Mouse (Mus musculus) CD4-positive naive resting alpha-beta T cell, adult 76 days (primary cell): ENCODE measurements around the gene Nfatc2ip. TPM values are rescaled to one million over a fixed set of nuclear protein-coding genes. Genes with fewer than 3 reads are reported as not detected.

ENCODE experiments used
- total RNA-seq: library from RNA; stranded (reverse); gene quantifications from one replicate; pipeline ENCODE4 v1.2.4, GENCODE M21; 2023

Gene Nfatc2ip
- 17.0 TPM for total RNA-seq

GRCm38 (mm10) chr7:126396298-126397119, at the start of gene Nfatc2ip:
Gene Nfatc2ip (minus strand): TSS chr7:126396737.

GRCm38 (mm10) chr7:126428631-126429502, 32.3 kb upstream of the Nfatc2ip start, which contains the start of gene Rabep2:
Gene Rabep2 (plus strand): TSS chr7:126428759.

GRCm38 (mm10) chr7:126414725-126415124, 18.2 kb upstream of the Nfatc2ip start, which contains the start of gene Cd19:
Gene Cd19 (minus strand): TSS chr7:126414889.

GRCm38 (mm10) chr7:126377278-126378158, 19.0 kb downstream of the Nfatc2ip start, which contains the start of gene Spns1:
Gene Spns1 (minus strand): TSS chr7:126377450.

GRCm38 (mm10) chr7:126369393-126369792, 27.1 kb downstream of the Nfatc2ip start, which contains the start of gene Lat:
Gene Lat (minus strand): TSS chr7:126369570.

Other genes with a start within 250 kb of the Nfatc2ip start
- gene Xpo6, start 196.2 kb downstream of the Nfatc2ip start, total RNA-seq, result 226 TPM
- 43.1 TPM for gene Sbk1, start 124.1 kb downstream of the Nfatc2ip start, total RNA-seq
- 637 TPM for gene Lat, start 27.2 kb downstream of the Nfatc2ip start, total RNA-seq
- gene Spns1, start 19.3 kb downstream of the Nfatc2ip start, total RNA-seq, result 56.5 TPM
- gene Cd19, start 18.2 kb upstream of the Nfatc2ip start, total RNA-seq, result 69.0 TPM
- 44.7 TPM for gene Rabep2, start 32.0 kb upstream of the Nfatc2ip start, total RNA-seq
- 1.1 TPM for gene Atp2a1, start 66.4 kb upstream of the Nfatc2ip start, total RNA-seq
- 78.7 TPM for gene Sh2b1, start 78.7 kb upstream of the Nfatc2ip start, total RNA-seq
- 39.3 TPM for gene Tufm, start 90.6 kb upstream of the Nfatc2ip start, total RNA-seq
- 217 TPM for gene Atxn2l, start 106.7 kb upstream of the Nfatc2ip start, total RNA-seq
- gene Eif3c, start 169.7 kb upstream of the Nfatc2ip start, total RNA-seq, result 106 TPM
- gene Apobr, start 188.2 kb upstream of the Nfatc2ip start, total RNA-seq, result 4.6 TPM
- gene Cln3, start 189.1 kb upstream of the Nfatc2ip start, total RNA-seq, result 90.5 TPM
- gene Il27, start 198.2 kb upstream of the Nfatc2ip start, total RNA-seq, result not detected
- not detected for gene Nupr1, start 234.1 kb upstream of the Nfatc2ip start, total RNA-seq